Mouse (Mus musculus) testis, postnatal 14 days (tissue): ENCODE measurements around the gene Olfr1286.

ENCODE experiments used
- DNase-seq: peaks from one replicate; pipeline ENCODE4 v3.0.0; 2021; ENCODE audit warnings: low spot score

Gene Olfr1286

GRCm38 (mm10) chr2:111422931-111423330 lies at the start of gene Olfr1286:
TSS of gene Olfr1286 (minus strand) at chr2:111423115.
- DNase-seq = no peak

DNA sequence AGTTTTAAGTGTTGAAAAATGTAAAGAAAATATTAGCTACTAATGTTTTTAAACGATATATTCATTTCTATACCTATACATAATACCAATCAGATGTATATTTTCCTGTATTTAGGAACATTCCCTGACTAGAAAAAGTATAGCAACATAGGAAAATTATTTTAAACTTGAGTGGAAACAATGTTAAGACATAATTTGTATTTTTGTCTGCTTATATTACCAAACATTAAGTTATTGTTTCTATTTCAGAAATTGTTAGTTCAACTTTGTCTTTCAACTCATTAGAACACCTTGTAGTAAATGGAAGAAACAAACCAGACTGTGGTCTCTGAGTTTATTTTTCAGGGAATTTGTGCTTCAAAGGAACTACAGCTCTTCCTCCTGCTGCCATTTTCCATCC lies 25.9 kb upstream of the Olfr1286 start, which contains the start of gene Olfr1287:
Gene Olfr1287 (plus strand): TSS at position 301 of the 400 bp plus-strand sequence.
- DNase-seq = no peak

- no peak for DNase-seq
These were observed 47.7 kb downstream of the Olfr1286 start, which contains the start of gene Olfr1284 for GRCm38 (mm10) chr2:111375222-111375621. TSS of gene Olfr1284 (plus strand) at chr2:111375522.
